Mouse (Mus musculus) embryonic fibroblast, embryonic 13.5 days (primary cell): Measurements from ENCODE around the gene Pkig.

Source experiments
- CTCF ChIP-seq: IDR thresholded peaks from 2 replicates; pipeline ENCODE4 v1.5.1; 2011; ENCODE audit warnings: mild to moderate bottlenecking, control low read depth, low read length, moderate library complexity, borderline replicate concordance; ENCODE audit not compliant: insufficient read depth
- POLR2A ChIP-seq: IDR thresholded peaks from 2 replicates; pipeline ENCODE4 v1.6.1; 2011; ENCODE audit warnings: low read depth, mild to moderate bottlenecking, control low read depth, low read length, moderate library complexity

- TF ChIP-seq CTCF (no peak), POLR2A (no peak)
These were observed 2.0 kb downstream of the Pkig start for GRCm38 (mm10) chr2:163660103-163660701.
